Mouse (Mus musculus) adrenal gland, adult 18-20 months (tissue): ENCODE measurements around the gene Cldn14. TPM values are rescaled to one million over a fixed set of nuclear protein-coding genes. Genes with fewer than 3 reads are reported as not detected.

Experiments used
- DNase-seq, 2 experiments: peaks; one replicate each; pipeline ENCODE4 v3.0.0; 2021 to 2022; ENCODE audit warnings: low spot score in 2 of 2
- total RNA-seq, 2 experiments: library from RNA; stranded (reverse); gene quantifications; 1 replicate in 1 of 2; 2 replicates in 1 of 2; pipeline ENCODE4 v1.2.3; 2021

Gene Cldn14
- total RNA-seq, 2 experiments from 2014 or later = not detected

- DNase-seq = no peak
These were observed 51.7 kb downstream of the Cldn14 start for GRCm38 (mm10) chr16:93956986-93957385.

GRCm38 (mm10) chr16:93947396-93947795 is 61.2 kb downstream of the Cldn14 start:
- no peak for DNase-seq

- DNase-seq = no peak
These were observed 64.3 kb downstream of the Cldn14 start for GRCm38 (mm10) chr16:93944301-93944700.

GRCm38 (mm10) chr16:93942796-93943502 is 65.7 kb downstream of the Cldn14 start:
- DNase-seq = no peak

- DNase-seq = no peak
These were observed 66.7 kb downstream of the Cldn14 start for GRCm38 (mm10) chr16:93941781-93942567.

- no peak for DNase-seq
These were observed 68.7 kb downstream of the Cldn14 start for GRCm38 (mm10) chr16:93939961-93940360.

DNA sequence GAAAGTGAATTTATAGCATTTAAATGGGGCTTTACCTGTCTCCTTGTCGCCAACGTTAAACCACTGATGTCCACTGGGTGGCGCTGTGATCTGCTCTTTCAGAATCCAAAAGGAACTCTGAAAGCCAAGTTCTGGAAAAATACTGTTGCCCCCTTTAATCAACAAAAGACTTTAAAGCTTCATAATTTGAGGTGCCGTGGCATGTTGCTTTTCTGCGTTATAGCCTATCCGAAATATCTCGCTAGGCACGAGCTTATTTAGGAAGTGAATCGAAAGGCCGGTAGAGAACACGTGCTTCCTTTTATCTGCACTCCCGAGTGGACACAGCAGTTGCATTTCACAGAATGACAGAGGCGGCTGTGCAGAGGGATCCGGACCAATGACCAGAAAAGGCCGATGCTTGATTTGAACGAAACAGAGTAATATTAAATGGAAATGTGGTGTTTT is 70.2 kb downstream of the Cldn14 start:
- peak; percentile 63 to 77 for DNase-seq

DNA sequence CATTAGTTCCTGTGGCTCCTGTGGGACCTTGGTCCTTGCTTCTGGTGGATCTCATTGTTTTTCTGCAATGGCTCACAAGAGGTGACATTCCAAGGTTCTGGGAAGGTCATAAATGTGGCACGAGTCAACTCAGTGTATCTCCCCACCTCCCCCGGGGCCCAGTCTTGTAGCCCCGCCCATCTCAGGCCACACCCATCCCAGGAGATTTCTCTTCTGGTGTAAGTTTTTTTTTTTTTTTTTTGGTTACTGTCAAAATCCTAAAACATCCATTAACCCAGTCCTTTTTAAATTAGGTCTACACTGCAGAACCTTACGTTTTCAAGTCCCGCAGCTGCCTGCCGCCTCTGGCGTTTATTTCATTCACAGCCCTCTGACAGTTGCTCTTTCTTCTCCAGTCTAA is 73.6 kb downstream of the Cldn14 start:
- no peak for DNase-seq

- DNase-seq = no peak
These were observed 74.0 kb downstream of the Cldn14 start for GRCm38 (mm10) chr16:93934588-93934987.

GRCm38 (mm10) chr16:93932185-93933168 is 76.2 kb downstream of the Cldn14 start:
- DNase-seq = no peak

GRCm38 (mm10) chr16:93929370-93930032 is 79.1 kb downstream of the Cldn14 start:
- no peak for DNase-seq

DNA sequence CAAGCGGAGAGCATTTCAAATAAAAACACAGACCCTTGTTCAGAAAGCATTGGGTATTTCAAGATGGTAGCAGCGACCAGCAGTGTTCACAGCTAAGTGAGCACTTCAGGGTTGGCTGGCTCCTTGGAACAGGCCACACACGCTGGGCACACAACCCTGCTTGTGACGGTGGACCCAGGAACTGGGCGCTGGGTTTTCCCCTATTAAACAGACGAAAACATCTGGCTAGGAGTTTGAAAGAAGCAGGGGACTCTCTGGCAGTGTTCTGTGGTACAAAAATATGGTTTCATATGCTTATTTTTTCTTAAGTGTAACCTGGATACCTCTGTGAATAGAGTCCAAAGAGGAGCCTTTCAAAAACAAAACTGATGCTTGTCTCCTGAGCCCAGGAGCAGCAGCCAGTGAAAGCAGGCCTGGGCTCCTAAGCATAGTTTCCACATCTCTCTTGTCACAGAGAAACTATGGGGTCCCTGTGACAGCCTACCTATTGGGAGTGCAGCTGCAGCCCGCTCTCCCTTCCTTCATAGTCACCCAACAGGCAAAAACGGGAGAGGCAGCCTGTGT is 82.9 kb downstream of the Cldn14 start:
- no peak for DNase-seq

DNA sequence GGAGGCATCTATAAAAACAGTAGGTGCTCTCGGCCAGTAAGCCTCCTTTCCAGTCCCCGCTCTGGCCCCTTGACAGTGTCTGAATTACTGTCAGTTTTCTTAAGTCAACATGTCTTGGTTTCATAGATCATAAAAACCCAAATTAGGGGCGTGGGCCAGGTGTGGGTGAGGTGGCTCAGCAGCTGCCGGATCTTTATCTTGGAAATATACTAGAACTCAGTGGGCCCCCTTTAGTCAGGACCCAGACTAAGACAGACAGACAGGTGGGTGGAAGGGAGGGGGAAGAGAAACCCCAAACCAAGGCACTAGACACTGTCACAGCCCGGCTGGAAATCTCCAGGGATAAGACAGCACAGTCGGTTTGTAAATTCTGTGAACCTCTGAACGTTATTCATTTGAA is 84.8 kb downstream of the Cldn14 start:
- no peak for DNase-seq

- DNase-seq = no peak
These were observed 85.7 kb downstream of the Cldn14 start for GRCm38 (mm10) chr16:93922835-93923389.

- no peak for DNase-seq
These were observed 88.0 kb downstream of the Cldn14 start for GRCm38 (mm10) chr16:93920673-93921072.

- DNase-seq = no peak
These were observed 89.4 kb downstream of the Cldn14 start for GRCm38 (mm10) chr16:93919189-93919588.

DNA sequence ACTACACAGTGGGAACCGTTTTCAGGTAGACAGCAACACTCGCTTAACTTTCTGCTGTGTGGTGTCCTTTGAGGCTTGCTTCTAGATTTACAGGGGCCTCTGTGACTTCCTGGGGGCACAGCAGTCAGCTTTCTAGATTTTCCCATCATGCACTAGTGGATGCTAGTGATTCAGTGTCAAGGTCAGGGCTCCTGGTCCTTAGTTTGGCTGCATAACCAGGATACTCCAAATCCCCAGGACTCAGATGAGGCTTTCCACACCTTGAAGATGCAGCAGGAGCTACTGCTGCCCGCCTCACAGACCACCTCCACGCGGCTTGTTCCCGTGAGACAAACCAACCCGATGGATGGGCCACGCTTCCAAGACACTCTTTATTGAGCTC is 90.0 kb downstream of the Cldn14 start:
- DNase-seq = no peak

- DNase-seq = peak; percentile 82 to 83
These were observed 90.6 kb downstream of the Cldn14 start for GRCm38 (mm10) chr16:93917712-93918678.

- peak in 1 of 2 experiments; percentile 18 for DNase-seq
These were observed 93.2 kb downstream of the Cldn14 start for GRCm38 (mm10) chr16:93915338-93915849.
